Mouse (Mus musculus): ENCODE results near the gene Olfr1195. TPM values are rescaled to one million over a fixed set of nuclear protein-coding genes. Genes with fewer than 3 reads are reported as not detected.
"Not testable (repeated sequence)": the region's sequence is repeated elsewhere in the genome, so short reads cannot be mapped to it uniquely, and the experiment has no call there.

Gene Olfr1195
- total RNA-seq (2012; rRNA removed) = not detected in 2 replicates

- Histone ChIP-seq H3K4me1 (ENCODE audit: control insufficient read depth in 2 of 2, insufficient read depth in 2 of 2, low read length in 2 of 2, poor library complexity in 1 of 2) (no peaks in the 10 kb centered on the region), H3K27ac (ENCODE audit: insufficient read depth, low read depth, low read length, poor library complexity, severe bottlenecking) (no peak within 1 kb of the TSS), H3K9me3 (ENCODE audit: control insufficient read depth, insufficient read depth, low read depth, low read length) (no peaks in the 10 kb centered on the region), H3K4me3 (ENCODE audit: insufficient read depth in 1 of 2, low read depth in 1 of 2, low read length in 2 of 2, poor library complexity in 1 of 2, severe bottlenecking in 1 of 2) (no peak within 1 kb of the TSS), H3K9ac (ENCODE audit: insufficient read depth, low read depth, low read length, poor library complexity, severe bottlenecking) (no peak within 1 kb of the TSS), H3K36me3 (ENCODE audit: control insufficient read depth, insufficient read depth, low read length, poor library complexity, severe bottlenecking) (no peaks in the 10 kb centered on the region)
- in situ Hi-C loops (cut with MboI; ENCODE audit: low sequenced_read_pairs in 2 of 2, unreplicated experiment in 2 of 2) = no loop called here
- no peak for DNase-seq (ENCODE audit: low read depth, low spot score)
- no peak for TF ChIP-seq ZC3H11A (IDR thresholded peaks at IDR 0.05; ENCODE audit: borderline replicate concordance, low read depth, low read length)
- TF ChIP-seq CHD2 (IDR thresholded peaks at IDR 0.05; ENCODE audit: low read depth, low read length) = no peak
- TF ChIP-seq MAFK (IDR thresholded peaks at IDR 0.05; ENCODE audit: insufficient read depth, low read depth, low read length) = no peak
- no peak for TF ChIP-seq ZNF384 (IDR thresholded peaks at IDR 0.05; ENCODE audit: low read depth, low read length)
- TF ChIP-seq HCFC1 (IDR thresholded peaks at IDR 0.05; ENCODE audit: borderline replicate concordance, insufficient read depth, low read length) = no peak
Measured at GRCm38 (mm10) chr2:88689087-88689486, at the start of gene Olfr1195. TSS of gene Olfr1195 (minus strand) at chr2:88689187.

- no peak for TF ChIP-seq ZNF384 (IDR thresholded peaks at IDR 0.05; ENCODE audit: low read depth, low read length)
Measured at GRCm38 (mm10) chr2:88732266-88732665, 43.3 kb upstream of the Olfr1195 start, which contains the start of gene Olfr1197. TSS of gene Olfr1197 (minus strand) at chr2:88732366.

GRCm38 (mm10) chr2:88704497-88704896 lies 15.5 kb upstream of the Olfr1195 start, which contains the start of gene Olfr1196:
TSS of gene Olfr1196 (minus strand) at chr2:88704597.
- H3K9me3 ChIP-seq (ENCODE audit: control insufficient read depth, insufficient read depth, low read depth, low read length) = no peaks in the 10 kb centered on the region
- no peak within 1 kb of the TSS for H3K27ac ChIP-seq (ENCODE audit: insufficient read depth, low read depth, low read length, poor library complexity, severe bottlenecking)
- no peak for TF ChIP-seq HCFC1 (IDR thresholded peaks at IDR 0.05; ENCODE audit: borderline replicate concordance, insufficient read depth, low read length)
- TF ChIP-seq CHD2 (IDR thresholded peaks at IDR 0.05; ENCODE audit: low read depth, low read length) = no peak
- no peak for TF ChIP-seq MAFK (IDR thresholded peaks at IDR 0.05; ENCODE audit: insufficient read depth, low read depth, low read length)
- TF ChIP-seq ZNF384 (IDR thresholded peaks at IDR 0.05; ENCODE audit: low read depth, low read length) = no peak
- no peak for TF ChIP-seq ZC3H11A (IDR thresholded peaks at IDR 0.05; ENCODE audit: borderline replicate concordance, low read depth, low read length)
- H3K4me1 ChIP-seq (ENCODE audit: control insufficient read depth in 2 of 2, insufficient read depth in 2 of 2, low read length in 2 of 2, poor library complexity in 1 of 2) = no peaks in the 10 kb centered on the region
- H3K9ac ChIP-seq (ENCODE audit: insufficient read depth, low read depth, low read length, poor library complexity, severe bottlenecking) = no peak within 1 kb of the TSS
- H3K36me3 ChIP-seq (ENCODE audit: control insufficient read depth, insufficient read depth, low read length, poor library complexity, severe bottlenecking) = no peaks in the 10 kb centered on the region
- in situ Hi-C loops (cut with MboI; ENCODE audit: low sequenced_read_pairs in 2 of 2, unreplicated experiment in 2 of 2) = no loop called here
- no peak for DNase-seq (ENCODE audit: low read depth, low spot score)
- no peak within 1 kb of the TSS for H3K4me3 ChIP-seq (ENCODE audit: insufficient read depth in 1 of 2, low read depth in 1 of 2, low read length in 2 of 2, poor library complexity in 1 of 2, severe bottlenecking in 1 of 2)

More at GRCm38 (mm10) chr2:88732266-88732665, 43.3 kb upstream of the Olfr1195 start, which contains the start of gene Olfr1197:
- H3K4me3 ChIP-seq (ENCODE audit: insufficient read depth in 1 of 2, low read depth in 1 of 2, low read length in 2 of 2, poor library complexity in 1 of 2, severe bottlenecking in 1 of 2) = no peak within 1 kb of the TSS
- no peak for DNase-seq (ENCODE audit: low read depth, low spot score)
- H3K9ac ChIP-seq (ENCODE audit: insufficient read depth, low read depth, low read length, poor library complexity, severe bottlenecking) = no peak within 1 kb of the TSS
- no peaks in the 10 kb centered on the region for H3K9me3 ChIP-seq (ENCODE audit: control insufficient read depth, insufficient read depth, low read depth, low read length)
- no peaks in the 10 kb centered on the region for H3K36me3 ChIP-seq (ENCODE audit: control insufficient read depth, insufficient read depth, low read length, poor library complexity, severe bottlenecking)
- no peaks in the 10 kb centered on the region for H3K4me1 ChIP-seq (ENCODE audit: control insufficient read depth in 2 of 2, insufficient read depth in 2 of 2, low read length in 2 of 2, poor library complexity in 1 of 2)
- in situ Hi-C loops (cut with MboI; ENCODE audit: low sequenced_read_pairs in 2 of 2, unreplicated experiment in 2 of 2) = no loop called here
- H3K27ac ChIP-seq (ENCODE audit: insufficient read depth, low read depth, low read length, poor library complexity, severe bottlenecking) = no peak within 1 kb of the TSS

- H3K9me3 ChIP-seq (ENCODE audit: control insufficient read depth, insufficient read depth, low read depth, low read length); in situ Hi-C loops (cut with MboI; ENCODE audit: low sequenced_read_pairs in 2 of 2, unreplicated experiment in 2 of 2); H3K36me3 ChIP-seq (ENCODE audit: control insufficient read depth, insufficient read depth, low read length, poor library complexity, severe bottlenecking); H3K27ac ChIP-seq (ENCODE audit: insufficient read depth, low read depth, low read length, poor library complexity, severe bottlenecking); DNase-seq (ENCODE audit: low read depth, low spot score); H3K4me1 ChIP-seq (ENCODE audit: control insufficient read depth in 2 of 2, insufficient read depth in 2 of 2, low read length in 2 of 2, poor library complexity in 1 of 2); H3K4me3 ChIP-seq (ENCODE audit: insufficient read depth in 1 of 2, low read depth in 1 of 2, low read length in 2 of 2, poor library complexity in 1 of 2, severe bottlenecking in 1 of 2); H3K9ac ChIP-seq (ENCODE audit: insufficient read depth, low read depth, low read length, poor library complexity, severe bottlenecking): not testable (repeated sequence)
Measured at GRCm38 (mm10) chr2:88675328-88675727, 13.7 kb downstream of the Olfr1195 start, which contains the start of gene Olfr1193. TSS of gene Olfr1193 (plus strand) at chr2:88675628.

GRCm38 (mm10) chr2:88648209-88648608 lies 40.8 kb downstream of the Olfr1195 start, which contains the start of gene Olfr1192-ps1:
TSS of gene Olfr1192-ps1 (plus strand) at chr2:88648509.
- no peaks in the 10 kb centered on the region for H3K9me3 ChIP-seq (ENCODE audit: control insufficient read depth, insufficient read depth, low read depth, low read length)
- in situ Hi-C loops (cut with MboI; ENCODE audit: low sequenced_read_pairs in 2 of 2, unreplicated experiment in 2 of 2) = no loop called here

GRCm38 (mm10) chr2:88640242-88640641 lies 48.7 kb downstream of the Olfr1195 start, which contains the start of gene Olfr1191-ps1:
TSS of gene Olfr1191-ps1 (plus strand) at chr2:88640542.
- in situ Hi-C loops (cut with MboI; ENCODE audit: low sequenced_read_pairs in 2 of 2, unreplicated experiment in 2 of 2) = not testable (repeated sequence)

More at GRCm38 (mm10) chr2:88648209-88648608, 40.8 kb downstream of the Olfr1195 start, which contains the start of gene Olfr1192-ps1:
- Histone ChIP-seq H3K36me3 (ENCODE audit: control insufficient read depth, insufficient read depth, low read length, poor library complexity, severe bottlenecking) (no peaks in the 10 kb centered on the region), H3K9ac (ENCODE audit: insufficient read depth, low read depth, low read length, poor library complexity, severe bottlenecking) (no peak within 1 kb of the TSS), H3K4me3 (ENCODE audit: insufficient read depth in 1 of 2, low read depth in 1 of 2, low read length in 2 of 2, poor library complexity in 1 of 2, severe bottlenecking in 1 of 2) (no peak within 1 kb of the TSS), H3K4me1 (ENCODE audit: control insufficient read depth in 2 of 2, insufficient read depth in 2 of 2, low read length in 2 of 2, poor library complexity in 1 of 2) (no peaks in the 10 kb centered on the region), H3K27ac (ENCODE audit: insufficient read depth, low read depth, low read length, poor library complexity, severe bottlenecking) (no peak within 1 kb of the TSS)
- DNase-seq (ENCODE audit: low read depth, low spot score) = no peak
- TF ChIP-seq ZC3H11A (IDR thresholded peaks at IDR 0.05; ENCODE audit: borderline replicate concordance, low read depth, low read length) = no peak
- TF ChIP-seq ZNF384 (IDR thresholded peaks at IDR 0.05; ENCODE audit: low read depth, low read length) = no peak
- TF ChIP-seq MAFK (IDR thresholded peaks at IDR 0.05; ENCODE audit: insufficient read depth, low read depth, low read length) = no peak
- no peak for TF ChIP-seq CHD2 (IDR thresholded peaks at IDR 0.05; ENCODE audit: low read depth, low read length)
- TF ChIP-seq HCFC1 (IDR thresholded peaks at IDR 0.05; ENCODE audit: borderline replicate concordance, insufficient read depth, low read length) = no peak

More at GRCm38 (mm10) chr2:88640242-88640641, 48.7 kb downstream of the Olfr1195 start, which contains the start of gene Olfr1191-ps1:
- not testable (repeated sequence) for H3K27ac ChIP-seq (ENCODE audit: insufficient read depth, low read depth, low read length, poor library complexity, severe bottlenecking); DNase-seq (ENCODE audit: low read depth, low spot score); H3K9ac ChIP-seq (ENCODE audit: insufficient read depth, low read depth, low read length, poor library complexity, severe bottlenecking); H3K9me3 ChIP-seq (ENCODE audit: control insufficient read depth, insufficient read depth, low read depth, low read length); H3K4me1 ChIP-seq (ENCODE audit: control insufficient read depth in 2 of 2, insufficient read depth in 2 of 2, low read length in 2 of 2, poor library complexity in 1 of 2); H3K4me3 ChIP-seq (ENCODE audit: insufficient read depth in 1 of 2, low read depth in 1 of 2, low read length in 2 of 2, poor library complexity in 1 of 2, severe bottlenecking in 1 of 2); H3K36me3 ChIP-seq (ENCODE audit: control insufficient read depth, insufficient read depth, low read length, poor library complexity, severe bottlenecking)

Measured in ES-E14 (cell line).